ENCODE assay signal across 8 mouse cellular contexts in genomic region chr17:27212768-27213525, GRCm38 (mm10). TPM values are rescaled to one million over a fixed set of nuclear protein-coding genes. Genes with fewer than 3 reads are reported as not detected.
DNase-seq lines count a peak whose midpoint lies in the region; ATAC-seq and TF ChIP-seq lines count a peak whose summit lies in the region.

No protein-coding gene starts in this region.

- peak; percentile 76 to 89 for DNase-seq in adrenal gland, adult (ENCODE audit: inconsistent age in 2 of 2, low spot score in 1 of 2)
- no peak for DNase-seq in adrenal gland, adult 8-10 months
- DNase-seq in B cell, adult 2 months, result peak; percentile 28 to 45
- DNase-seq in cerebellum, postnatal 25 days, result peak; percentile 60 to 73
- DNase-seq in kidney, postnatal 0 days (ENCODE audit: low spot score), result peak; percentile 80
- peak; percentile 43 for DNase-seq in lung, postnatal 25 days (ENCODE audit: low spot score)

- H3K4me1 ChIP-seq in heart, embryonic 13.5 days, result peaks cover 5% of the 10 kb centered on the region; the same call in 1 of the 2 replicates
- no peaks in the 10 kb centered on the region; the same call in none of the 2 replicates for H3K4me1 ChIP-seq in kidney, postnatal 0 days (replicated peaks; ENCODE audit: insufficient read depth, low read length)
- H3K4me1 ChIP-seq in testis, adult 2 months (ENCODE audit: control insufficient read depth, insufficient read depth, low read length), result no peaks in the 10 kb centered on the region; the same call in 1 of the 2 replicates

- no peak overlapping the region for H3K9ac ChIP-seq in heart, embryonic 13.5 days
- 0 out of 2 replicates have a peak overlapping the region, but pooled peaks have one; percentile 28 for H3K9ac ChIP-seq in kidney, postnatal 0 days (ENCODE audit: low read depth, low read length)

- no peak overlapping the region for H3K4me3 ChIP-seq in heart, embryonic 13.5 days
- H3K4me3 ChIP-seq in kidney, postnatal 0 days (replicated peaks; ENCODE audit: low read depth, low read length), result no peak overlapping the region
- no peak overlapping the region for H3K4me3 ChIP-seq in testis, adult 2 months (ENCODE audit: control insufficient read depth, low read depth, low read length)

- H3K27ac ChIP-seq in heart, embryonic 13.5 days (replicated peaks), result no peak overlapping the region
- H3K27ac ChIP-seq in kidney, postnatal 0 days, result peak overlapping the region; percentile 73
- H3K27ac ChIP-seq in testis, adult 2 months (ENCODE audit: control insufficient read depth, insufficient read depth, low read depth, low read length), result no peak overlapping the region

- no peaks in the 10 kb centered on the region for H3K36me3 ChIP-seq in heart, embryonic 13.5 days
- H3K36me3 ChIP-seq in kidney, postnatal 0 days (ENCODE audit: insufficient read depth, low read length), result no peaks in the 10 kb centered on the region
- no peaks in the 10 kb centered on the region for H3K36me3 ChIP-seq in testis, adult 2 months (ENCODE audit: control insufficient read depth, insufficient read depth, low read length)

- 10% methylated on average over 11 of the region's 11 CpGs for WGBS in heart, embryonic 13.5 days
- 4% methylated on average over 11 of the region's 11 CpGs for WGBS in kidney, postnatal 0 days

- H3K9me3 ChIP-seq in heart, embryonic 13.5 days, result peaks cover 12% of the 10 kb centered on the region; the same call in 1 of the 2 replicates
- no peaks in the 10 kb centered on the region for H3K9me3 ChIP-seq in kidney, postnatal 0 days (replicated peaks; ENCODE audit: low read length)

- peaks cover 53% of the 10 kb centered on the region for H3K27me3 ChIP-seq in heart, embryonic 13.5 days (replicated peaks)
- no peaks in the 10 kb centered on the region for H3K27me3 ChIP-seq in kidney, postnatal 0 days (ENCODE audit: insufficient read depth, low read length)
- H3K27me3 ChIP-seq in testis, adult 2 months (ENCODE audit: control insufficient read depth, insufficient read depth, low read length), result no peaks in the 10 kb centered on the region

- ATAC-seq in heart, embryonic 13.5 days (ENCODE audit: extremely low read depth, insufficient number of reproducible peaks, low FRiP score, low TSS enrichment), result 0 out of 2 replicates have a peak, but pooled peaks have one; percentile 40
- peak; percentile 93 for ATAC-seq in kidney, postnatal 0 days (replicated peaks; ENCODE audit: low FRiP score, low read depth)

- H3K4me2 ChIP-seq in heart, embryonic 13.5 days, result peak overlapping the region; percentile 55
- H3K4me2 ChIP-seq in kidney, postnatal 0 days (ENCODE audit: low read length), result 0 out of 2 replicates have a peak overlapping the region, but pooled peaks have one; percentile 7

- no peak for TF ChIP-seq POLR2A in testis, adult 2 months (IDR thresholded peaks at IDR 0.05; ENCODE audit: control insufficient read depth, low read depth, low read length)

- peak; percentile 71 for TF ChIP-seq CTCF in kidney, postnatal 0 days (IDR thresholded peaks at IDR 0.05; ENCODE audit: low read depth)
- TF ChIP-seq CTCF in testis, adult 2 months (IDR thresholded peaks at IDR 0.05; ENCODE audit: control insufficient read depth, insufficient read depth, insufficient replicate concordance, low read depth, low read length), result peak; percentile 26; the same call in 1 of the 2 replicates

RNA-seq across cellular contexts. Expression of gene Lemd2, which starts 8.7 kb away (rescaled TPM):
- total RNA-seq in adrenal gland, adult 8-10 months (2022), result 10 to 100 TPM; 58.3 to 93.1 (median 76.5) TPM
- polyA plus RNA-seq in heart, embryonic 13.5 days (2015; fragmentation: Nextera tagmentation; extraction: Ambion mirVana), result 7.6 and 7.7 TPM in 2 replicates
- polyA plus RNA-seq in kidney, postnatal 0 days (2015; fragmentation: Nextera tagmentation; extraction: Ambion mirVana), result 14.0 and 18.0 TPM in 2 replicates
- polyA plus RNA-seq in testis, adult 2 months (2012; rRNA removed), result 40.5 and 46.0 TPM in 2 replicates

RNA-seq across cellular contexts. Expression of gene Ip6k3, which starts 45.4 kb away (rescaled TPM):
- total RNA-seq in adrenal gland, adult 8-10 months (2022), result 1 to 10 TPM in 3 of 4 experiments, under 1 TPM in 1; 0.49 to 1.8 (median 1.3) TPM
- polyA plus RNA-seq in heart, embryonic 13.5 days (2015; fragmentation: Nextera tagmentation; extraction: Ambion mirVana), result 0.16 and 0.20 TPM in 2 replicates
- polyA plus RNA-seq in kidney, postnatal 0 days (2015; fragmentation: Nextera tagmentation; extraction: Ambion mirVana), result 0.18 and 0.43 TPM in 2 replicates
- polyA plus RNA-seq in testis, adult 2 months (2012; rRNA removed), result 0.05 and 0.06 TPM in 2 replicates
